Mouse (Mus musculus) natural killer cell, adult 2 months (primary cell): ENCODE data around the gene Fam171a2.

Experiments used
- DNase-seq, 2 experiments: peaks; one replicate each; pipeline ENCODE4 v3.0.0; 2022; ENCODE audit warnings: low spot score in 2 of 2

The Fam171a2 gene

DNA sequence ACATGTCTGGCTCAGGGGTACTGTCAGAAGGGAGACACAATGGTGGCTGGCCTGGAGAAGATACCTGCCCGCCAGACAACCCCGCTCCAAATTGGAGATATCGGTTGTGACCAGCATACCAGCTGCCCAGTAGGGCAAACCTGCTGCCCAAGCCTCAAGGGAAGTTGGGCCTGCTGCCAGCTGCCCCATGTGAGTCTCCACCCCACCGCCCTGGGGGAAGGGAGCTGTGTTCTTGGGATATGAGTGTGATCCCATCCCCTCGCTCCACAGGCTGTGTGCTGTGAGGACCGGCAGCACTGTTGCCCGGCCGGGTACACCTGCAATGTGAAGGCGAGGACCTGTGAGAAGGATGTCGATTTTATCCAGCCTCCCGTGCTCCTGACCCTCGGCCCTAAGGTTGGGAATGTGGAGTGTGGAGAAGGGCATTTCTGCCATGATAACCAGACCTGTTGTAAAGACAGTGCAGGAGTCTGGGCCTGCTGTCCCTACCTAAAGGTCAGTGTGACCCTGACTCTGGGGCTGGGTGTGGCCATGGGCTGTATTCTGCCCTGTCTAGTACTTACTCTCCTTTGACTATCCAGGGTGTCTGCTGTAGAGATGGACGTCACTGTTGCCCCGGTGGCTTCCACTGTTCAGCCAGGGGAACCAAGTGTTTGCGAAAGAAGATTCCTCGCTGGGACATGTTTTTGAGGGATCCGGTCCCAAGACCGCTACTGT is 11.6 kb downstream of the Fam171a2 start:
- DNase-seq: no peak

DNA sequence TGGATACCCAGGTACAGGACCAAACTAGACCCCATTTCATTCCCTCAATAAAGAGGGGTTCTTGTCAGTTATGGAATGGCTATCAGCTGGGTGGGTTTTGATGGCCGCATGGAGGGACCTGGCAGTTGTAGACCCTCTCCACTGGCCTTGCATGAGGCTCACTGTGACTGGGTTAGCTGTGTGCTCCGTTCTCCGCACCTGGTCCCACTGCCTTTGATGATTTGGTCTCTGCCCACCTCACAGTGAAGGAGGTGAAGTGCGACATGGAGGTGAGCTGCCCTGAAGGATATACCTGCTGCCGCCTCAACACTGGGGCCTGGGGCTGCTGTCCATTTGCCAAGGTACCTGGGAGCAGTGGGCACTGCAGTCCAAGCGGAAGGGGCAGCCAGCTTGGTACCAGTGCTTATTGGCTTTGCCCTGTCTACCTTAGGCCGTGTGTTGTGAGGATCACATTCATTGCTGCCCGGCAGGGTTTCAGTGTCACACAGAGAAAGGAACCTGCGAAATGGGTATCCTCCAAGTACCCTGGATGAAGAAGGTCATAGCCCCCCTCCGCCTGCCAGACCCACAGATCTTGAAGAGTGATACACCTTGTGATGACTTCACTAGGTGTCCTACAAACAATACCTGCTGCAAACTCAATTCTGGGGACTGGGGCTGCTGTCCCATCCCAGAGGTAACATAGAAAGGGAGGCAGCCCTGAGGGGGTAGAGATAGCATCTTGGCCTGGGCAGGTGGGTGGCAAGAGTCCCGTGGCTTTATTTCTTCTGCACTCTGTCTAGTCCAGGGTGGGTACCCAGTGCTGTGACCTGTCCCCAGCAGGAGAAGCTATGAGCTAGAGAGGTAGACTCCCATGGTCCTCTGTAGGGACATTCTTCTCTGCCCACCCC is 12.4 kb downstream of the Fam171a2 start:
- no peak for DNase-seq

DNA sequence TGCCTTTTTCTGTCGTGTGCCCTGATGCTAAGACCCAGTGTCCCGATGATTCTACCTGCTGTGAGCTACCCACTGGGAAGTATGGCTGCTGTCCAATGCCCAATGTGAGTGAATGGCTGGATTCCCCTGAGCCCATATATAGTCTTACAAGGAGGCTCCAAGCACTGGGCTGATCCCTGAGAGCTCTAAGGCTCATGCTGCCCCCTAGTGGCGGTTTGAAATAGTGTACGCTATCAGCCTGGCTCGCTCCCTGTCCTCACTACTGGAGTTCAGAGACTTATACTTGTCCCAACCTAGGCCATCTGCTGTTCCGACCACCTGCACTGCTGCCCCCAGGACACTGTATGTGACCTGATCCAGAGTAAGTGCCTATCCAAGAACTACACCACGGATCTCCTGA is 13.1 kb downstream of the Fam171a2 start:
- peak; percentile 70 to 82 for DNase-seq

DNA sequence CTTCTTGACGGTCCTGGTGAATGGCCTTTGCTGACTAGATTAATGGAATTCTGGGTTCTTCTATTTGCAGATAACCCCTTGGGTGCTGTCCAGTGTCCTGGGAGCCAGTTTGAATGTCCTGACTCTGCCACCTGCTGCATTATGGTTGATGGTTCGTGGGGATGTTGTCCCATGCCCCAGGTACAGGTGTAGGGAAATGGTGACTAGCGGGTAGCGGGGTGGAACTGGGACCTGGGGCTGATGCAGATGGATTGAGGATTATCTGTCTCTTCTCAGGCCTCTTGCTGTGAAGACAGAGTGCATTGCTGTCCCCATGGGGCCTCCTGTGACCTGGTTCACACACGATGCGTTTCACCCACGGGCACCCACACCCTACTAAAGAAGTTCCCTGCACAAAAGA is 13.6 kb downstream of the Fam171a2 start:
- DNase-seq: no peak

DNA sequence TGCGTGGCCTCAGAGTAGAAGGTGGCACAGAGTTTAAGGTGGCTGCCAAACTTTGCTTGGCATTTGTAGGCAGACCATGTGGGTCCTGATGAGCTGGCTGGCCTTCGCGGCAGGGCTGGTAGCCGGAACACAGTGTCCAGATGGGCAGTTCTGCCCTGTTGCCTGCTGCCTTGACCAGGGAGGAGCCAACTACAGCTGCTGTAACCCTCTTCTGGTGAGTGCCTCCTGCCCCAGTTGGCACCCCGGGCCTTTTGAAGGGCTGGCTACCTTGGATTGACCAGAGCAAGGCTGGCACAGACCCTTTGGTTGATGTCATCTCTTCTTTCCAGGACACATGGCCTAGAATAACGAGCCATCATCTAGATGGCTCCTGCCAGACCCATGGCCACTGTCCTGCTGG is 14.6 kb downstream of the Fam171a2 start:
- no peak for DNase-seq

DNA sequence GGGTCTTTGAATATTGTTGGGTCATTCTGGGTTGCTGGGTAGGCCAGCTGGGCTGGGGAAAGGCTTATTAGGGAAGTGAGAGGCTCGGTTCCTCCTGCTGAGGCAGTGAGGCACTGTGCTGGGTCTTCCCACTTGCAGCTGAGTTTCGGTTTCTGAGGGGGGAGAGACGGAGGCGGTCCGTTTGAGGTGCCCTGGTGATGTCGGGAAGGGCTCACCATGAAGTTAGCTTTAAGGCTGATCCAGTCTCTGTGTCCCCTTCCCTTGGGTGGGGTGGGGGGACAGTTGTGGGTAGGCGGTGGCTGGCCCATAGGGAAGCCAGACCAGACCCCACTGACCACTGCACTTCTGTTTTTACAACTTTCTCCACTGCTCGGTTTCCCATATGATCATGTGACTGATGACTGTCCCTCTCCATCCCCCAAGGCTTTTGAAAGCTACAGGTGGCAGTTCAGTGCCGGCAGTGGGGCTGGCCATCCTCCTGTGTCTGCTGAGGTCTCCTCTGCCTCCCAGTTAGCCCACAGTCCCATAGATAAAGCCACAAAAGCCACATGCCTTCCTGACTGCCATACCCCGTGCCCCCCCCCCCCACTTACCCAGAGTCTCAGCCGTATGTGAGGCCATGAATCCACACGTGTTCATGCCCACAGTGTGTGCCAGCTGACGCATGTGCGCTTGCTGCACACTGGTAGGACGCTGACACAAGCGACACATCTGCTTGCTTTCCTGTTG is 15.2 kb downstream of the Fam171a2 start:
- peak; percentile 53 to 80 for DNase-seq

DNA sequence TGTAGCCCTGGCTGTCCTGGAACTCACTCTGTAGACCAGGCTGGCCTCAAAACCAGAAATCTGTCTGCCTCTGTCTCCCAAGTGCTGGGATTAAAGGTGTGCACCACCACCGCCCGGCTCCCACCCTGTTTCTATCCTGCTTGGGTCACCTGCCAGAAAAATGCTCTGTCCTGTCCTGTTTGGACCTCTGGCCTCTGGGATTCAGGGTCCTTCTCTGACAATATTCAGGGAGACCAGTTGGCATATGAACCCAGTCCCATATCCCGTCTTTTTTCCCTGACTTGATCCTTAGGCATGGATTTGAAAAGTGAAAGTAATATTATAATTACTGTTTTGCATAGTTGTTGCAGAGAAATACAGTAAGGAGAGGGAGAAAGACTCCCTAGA is 15.8 kb downstream of the Fam171a2 start:
- no peak for DNase-seq

DNA sequence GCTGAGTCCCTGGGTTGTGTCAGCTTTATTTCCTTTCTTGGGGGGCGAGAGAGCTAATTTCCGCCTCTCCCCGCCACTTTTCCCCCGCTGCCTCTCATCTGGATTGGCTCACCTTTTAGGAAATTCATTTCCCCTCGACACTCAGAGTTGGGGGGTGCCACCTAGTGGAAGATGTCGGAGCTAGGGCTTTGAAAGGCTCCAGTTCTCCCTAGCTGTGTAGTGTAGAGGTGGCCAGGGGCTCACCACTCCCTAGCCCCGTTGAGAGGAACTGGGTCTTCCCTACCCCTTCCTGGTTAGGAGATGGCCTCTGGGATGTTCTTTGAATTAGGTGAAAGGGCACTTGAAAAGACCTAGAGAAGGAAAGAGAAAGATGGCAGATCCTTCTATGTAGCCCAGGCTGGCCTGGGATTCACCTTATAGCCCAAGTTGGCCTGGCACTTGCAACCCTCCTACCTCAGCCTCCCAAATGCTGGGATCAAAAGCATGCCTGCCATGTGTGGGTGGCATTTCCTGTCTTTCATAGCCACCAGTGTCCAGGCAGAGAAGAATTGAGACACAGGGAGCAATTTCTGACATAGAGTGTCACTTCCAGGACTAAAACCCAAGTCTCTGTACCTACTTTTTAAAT is 16.4 kb downstream of the Fam171a2 start:
- peak; percentile 52 to 69 for DNase-seq

DNA sequence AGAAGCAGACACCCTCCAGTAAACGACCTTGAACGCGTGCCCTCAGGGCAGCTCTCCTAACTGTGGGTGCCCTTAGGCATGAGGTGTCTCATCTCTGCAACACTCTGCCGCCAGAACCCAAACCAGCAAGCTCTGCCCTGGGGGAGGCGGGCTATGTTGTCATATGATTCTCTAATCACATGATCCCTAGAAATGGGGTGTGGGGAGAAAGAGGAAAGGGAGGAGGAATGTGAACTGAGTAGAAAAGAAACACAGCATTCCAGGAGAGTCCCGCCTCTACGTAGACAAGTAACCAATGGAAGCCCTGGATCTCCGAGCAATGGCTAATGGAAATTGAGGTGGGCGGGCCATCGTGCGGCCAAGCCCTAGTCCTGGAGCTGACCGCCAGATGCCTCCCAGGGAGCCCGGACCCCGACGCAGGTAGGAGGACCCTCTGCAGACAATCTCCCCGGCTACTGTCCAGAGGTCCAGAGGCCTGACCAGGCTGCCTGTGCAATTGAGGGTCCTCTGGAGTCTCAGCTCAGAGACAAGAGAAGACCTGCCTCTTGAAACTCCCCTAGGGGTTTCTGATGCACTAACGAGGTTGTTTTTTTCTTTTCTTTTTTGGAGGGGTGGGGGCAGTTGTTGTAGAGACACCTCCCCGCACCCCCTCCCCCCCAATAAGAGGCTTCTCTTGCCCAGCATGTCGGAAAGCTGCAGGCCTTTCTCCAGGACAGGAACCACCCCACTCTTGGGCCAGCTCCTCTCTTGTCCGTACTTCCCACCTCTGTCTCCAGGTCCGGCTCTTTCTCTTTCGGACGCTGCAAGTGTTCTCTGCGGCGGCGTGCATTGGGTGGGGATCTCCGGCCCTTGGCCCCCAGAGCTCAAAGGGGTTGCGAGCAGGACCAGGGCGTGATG is 17.1 kb downstream of the Fam171a2 start, which contains the start of gene Grn:
TSS of gene Grn (plus strand) at position 195 of the 897 bp plus-strand sequence.
- peak; percentile 54 to 64 for DNase-seq

DNA sequence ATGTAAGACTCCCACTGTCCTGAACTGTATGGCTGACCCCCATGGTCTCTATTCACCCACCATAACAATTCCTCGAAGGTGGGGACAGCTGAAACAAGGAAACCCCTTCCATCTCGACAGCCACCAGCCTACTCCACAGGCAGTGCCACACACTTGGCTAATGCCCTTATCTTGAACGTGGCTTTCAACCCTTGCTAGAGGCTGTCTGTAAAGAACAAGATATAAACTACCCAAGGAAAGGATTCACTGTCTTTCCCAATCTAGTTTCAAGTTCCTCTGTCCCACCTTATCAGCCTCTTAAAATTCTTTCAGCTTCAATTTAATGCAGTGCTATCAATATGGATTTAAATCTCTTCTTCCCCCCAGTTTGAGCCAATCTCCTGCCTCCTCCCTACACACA is 17.9 kb downstream of the Fam171a2 start:
- no peak for DNase-seq

DNA sequence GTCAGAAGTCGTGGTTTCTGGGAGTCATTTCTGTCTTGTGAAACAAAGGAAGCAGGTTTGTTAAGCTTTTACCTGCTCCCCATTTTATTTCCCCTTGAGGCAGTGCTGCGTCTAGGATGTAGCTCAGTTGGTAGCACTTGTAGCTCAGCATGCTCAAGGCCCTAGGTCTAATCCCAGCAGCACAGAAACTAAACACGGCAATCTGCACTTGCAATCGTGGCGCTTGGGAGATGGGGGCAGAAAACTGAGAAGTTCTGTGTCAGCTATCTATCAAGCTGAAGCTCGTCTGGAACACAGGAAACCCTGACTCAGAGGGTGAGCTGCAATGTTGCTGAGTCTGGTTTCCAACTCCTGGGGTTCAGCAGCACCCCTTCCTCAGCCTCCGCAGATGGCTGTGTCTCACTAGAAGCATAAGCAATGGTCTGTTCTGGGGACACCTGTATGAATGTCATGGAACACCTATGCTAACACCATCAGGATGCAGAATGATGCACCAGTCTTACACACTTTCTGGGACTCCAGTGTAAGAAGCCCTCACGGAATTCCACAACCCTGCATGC is 18.4 kb downstream of the Fam171a2 start:
- DNase-seq: no peak

DNA sequence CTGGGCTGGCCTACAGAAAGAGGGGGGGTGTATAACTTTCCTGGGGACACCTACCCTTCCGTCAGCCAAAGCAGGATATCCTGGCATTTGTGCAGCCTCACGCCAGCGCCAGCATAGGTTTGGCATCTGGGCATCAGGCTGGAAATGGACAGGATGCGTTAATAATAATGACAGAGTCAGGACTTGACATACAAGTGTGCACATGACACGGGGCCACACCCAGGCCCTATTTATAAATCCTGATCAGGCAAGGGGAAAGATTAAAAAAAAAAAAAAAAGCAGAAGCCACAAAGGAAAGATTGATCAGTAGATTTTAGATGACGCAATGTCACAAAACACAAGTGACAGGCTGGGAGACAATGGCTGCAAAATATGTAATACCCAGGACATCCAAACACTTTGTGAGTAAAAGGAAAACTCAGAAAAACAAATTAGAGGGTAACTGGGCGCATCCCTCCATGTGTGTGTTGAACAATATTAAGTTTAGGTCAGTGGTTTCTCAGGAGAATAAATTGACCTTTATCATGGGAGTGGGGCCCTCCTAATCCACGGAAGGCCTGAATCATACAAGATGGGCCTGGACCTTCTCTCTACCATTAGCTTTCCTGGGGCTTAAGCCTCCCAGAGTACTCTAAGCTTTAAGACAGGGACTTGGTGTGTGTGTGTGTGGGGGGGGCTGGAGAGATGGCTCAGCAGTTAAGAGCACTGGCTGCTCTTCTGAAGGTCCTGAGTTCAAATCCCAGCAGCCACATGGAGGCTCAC is 21.7 kb downstream of the Fam171a2 start:
- DNase-seq: no peak

DNA sequence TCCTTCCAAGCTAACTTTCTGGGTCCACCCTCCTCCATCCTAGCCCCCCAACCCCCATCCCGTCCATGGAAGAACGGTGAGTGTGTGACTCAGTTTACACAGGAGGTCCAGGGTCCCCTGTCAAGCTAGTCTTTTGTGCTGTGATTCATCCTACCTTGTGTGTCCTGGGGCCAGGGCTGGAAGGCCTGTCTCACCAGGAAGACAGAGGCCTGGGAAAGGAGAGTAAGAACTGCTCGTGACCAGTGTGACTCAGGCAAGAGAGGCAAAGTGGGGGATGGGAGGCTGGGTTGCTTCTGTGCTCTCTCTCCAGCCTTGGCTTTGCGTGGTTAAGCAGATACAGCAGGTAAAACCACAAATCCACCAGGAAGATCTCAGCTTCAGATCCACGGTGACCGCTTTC is 22.8 kb downstream of the Fam171a2 start:
- no peak for DNase-seq

DNA sequence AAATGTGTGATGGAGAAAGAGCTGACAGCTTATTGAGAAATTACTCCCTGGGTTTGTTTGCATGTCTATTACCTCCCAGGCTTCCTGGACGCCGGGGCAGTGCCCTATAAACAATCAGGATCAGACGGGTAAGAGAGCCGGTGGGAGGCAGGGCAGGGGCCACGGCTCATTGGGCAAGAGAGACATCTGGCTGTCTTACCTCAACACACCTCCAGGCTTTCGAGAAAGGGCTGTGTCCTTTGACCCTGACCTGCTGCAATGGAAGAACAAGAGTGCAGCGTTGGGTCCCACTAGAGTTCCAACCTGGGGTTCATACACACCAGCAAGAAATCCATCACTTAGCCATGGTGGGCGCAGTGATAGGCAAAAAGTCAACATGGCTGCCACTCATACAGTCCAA is 25.9 kb downstream of the Fam171a2 start:
- DNase-seq: no peak

DNA sequence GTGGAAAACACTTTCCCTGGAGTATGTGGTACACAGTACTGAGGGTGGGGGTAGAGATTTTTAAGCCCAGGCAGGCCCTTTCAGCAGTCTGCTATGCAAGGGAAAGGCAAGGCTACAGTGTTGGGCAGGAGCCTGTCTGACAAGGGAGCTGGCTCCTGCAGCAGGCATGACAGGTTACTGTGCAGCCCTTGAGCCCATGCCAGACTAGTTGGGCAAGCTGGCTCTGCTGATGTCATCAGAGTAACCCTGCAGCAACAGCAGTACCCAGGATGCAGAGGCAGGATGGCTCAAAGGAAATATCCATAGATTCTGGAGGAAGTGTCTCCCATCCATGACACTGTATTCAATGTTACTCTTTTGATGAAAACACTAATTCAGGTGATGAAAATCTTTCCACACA is 28.6 kb downstream of the Fam171a2 start:
- DNase-seq: no peak

DNA sequence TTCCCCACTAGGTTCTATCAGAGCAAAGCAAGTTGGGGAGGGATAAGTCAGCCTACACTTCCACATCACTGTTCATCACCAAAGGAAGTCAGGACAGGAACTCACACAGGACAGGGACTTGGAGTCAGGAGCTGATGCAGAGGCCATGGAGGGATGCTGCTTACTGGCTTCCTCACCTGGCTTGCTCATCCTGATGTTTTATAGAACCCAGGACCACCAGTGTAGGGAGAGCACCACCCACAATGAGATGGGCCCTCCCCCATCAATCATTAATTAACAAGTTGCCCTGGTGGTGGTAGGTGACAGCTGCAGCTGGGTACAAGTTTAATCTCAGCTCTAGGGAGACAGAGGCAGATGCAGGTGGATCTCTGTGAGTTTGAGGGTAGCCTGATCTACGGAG is 30.3 kb downstream of the Fam171a2 start:
- no peak for DNase-seq

DNA sequence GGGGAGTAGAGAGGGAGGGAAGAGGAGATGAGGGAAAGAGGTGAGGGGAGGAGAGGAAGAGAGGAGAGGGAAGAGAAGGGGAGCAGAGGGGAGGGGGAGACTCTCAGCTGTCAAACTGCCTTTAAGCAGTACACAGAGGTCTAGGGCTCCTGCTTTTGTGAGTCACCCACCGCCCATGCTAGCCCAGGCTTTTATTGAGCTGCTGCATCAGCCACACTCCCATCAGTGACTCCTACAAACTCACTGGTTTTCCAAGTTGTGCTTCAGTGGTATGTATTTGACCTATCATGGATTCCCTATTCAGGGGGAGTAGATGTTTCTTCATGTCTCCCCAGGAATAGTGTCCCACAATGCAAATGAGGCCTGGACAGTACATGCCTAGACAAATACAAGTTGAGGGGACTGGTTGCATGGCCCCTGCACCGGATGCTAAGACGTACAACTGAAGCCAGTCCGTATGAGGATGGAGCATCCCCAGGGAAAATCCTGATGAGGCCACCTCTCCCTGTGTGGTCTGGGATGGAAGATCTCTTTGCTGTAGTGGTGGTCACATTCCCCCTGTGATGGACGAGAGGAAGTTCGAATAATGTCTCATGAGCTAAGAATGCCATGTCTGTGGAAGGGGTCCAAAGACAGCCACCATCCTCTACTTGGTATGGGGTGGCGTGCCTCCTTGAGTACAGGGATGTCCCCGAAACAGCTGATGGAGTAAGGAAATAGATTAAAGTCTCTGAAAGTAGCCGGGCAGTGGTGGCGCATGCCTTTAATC is 32.3 kb downstream of the Fam171a2 start:
- no peak for DNase-seq

DNA sequence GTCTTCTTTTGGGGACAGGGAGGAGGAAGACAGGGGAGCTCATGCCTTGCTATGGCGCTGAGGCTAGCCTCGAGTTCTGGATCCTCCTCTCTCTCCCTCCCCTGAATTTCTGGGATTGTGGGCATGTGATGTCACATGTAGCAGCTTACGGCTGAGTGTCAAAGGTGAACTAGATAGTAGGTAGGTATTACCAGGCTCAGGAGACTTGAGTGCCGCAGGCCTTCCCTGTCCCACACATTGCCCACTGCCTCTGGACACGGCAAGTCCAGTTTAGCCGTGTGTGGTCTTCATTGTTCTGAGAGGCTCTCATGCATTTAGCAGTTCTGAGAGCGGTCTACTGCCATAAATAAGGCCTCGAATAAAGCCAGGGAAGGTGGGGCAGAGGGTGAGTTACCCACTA is 34.4 kb downstream of the Fam171a2 start:
- DNase-seq: no peak

DNA sequence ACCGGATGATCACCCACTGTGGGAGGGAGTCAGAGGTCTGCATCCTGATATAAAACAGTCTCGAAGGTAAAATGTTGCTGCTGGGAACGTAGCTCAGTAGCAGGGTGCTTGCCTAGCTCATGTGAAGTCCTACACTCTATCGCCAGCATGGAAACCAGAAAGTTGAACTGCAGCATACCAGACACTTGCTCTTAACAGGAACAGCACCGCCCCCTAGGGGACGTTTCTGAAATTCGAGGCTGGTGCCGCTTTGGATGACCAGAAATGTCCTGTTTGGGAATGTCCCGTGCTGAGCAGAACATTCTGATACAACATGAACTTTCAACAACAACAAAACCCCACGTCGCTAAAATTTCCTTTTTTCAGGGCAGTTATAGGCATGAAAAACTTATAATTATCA is 35.8 kb downstream of the Fam171a2 start:
- DNase-seq: peak; percentile 71 to 82
